Mouse (Mus musculus) liver, adult 2 months (tissue): Measurements from ENCODE around the gene Zfp575. TPM values are rescaled to one million over a fixed set of nuclear protein-coding genes. Genes with fewer than 3 reads are reported as not detected.

Experiments used
- DNase-seq: peaks from one replicate; pipeline ENCODE4 v3.0.0-alpha.2; 2011; ENCODE audit warnings: low read depth, low spot score; ENCODE audit errors: extremely low read depth
- H3K27ac ChIP-seq: fragments of 200-500 bp; replicated peaks from 2 replicates; pipeline ENCODE4 v1.5.1; 2012; ENCODE audit warnings: low read depth, mild to moderate bottlenecking, control low read depth, inconsistent platforms, low read length; ENCODE audit not compliant: insufficient read depth
- H3K27me3 ChIP-seq: fragments of 200-500 bp; 2 replicates; pipeline ENCODE4 v1.6.1; 2012; ENCODE audit warnings: mild to moderate bottlenecking, moderate library complexity, low read length, inconsistent platforms; ENCODE audit not compliant: control insufficient read depth, insufficient read depth
- H3K36me3 ChIP-seq: fragments of 200-500 bp; 2 replicates; pipeline ENCODE4 v1.6.1; 2012; ENCODE audit warnings: low read length, inconsistent platforms; ENCODE audit not compliant: control insufficient read depth, insufficient read depth
- H3K4me1 ChIP-seq: fragments of 200-500 bp; 2 replicates; pipeline ENCODE4 v1.6.1; 2011; ENCODE audit warnings: low read length; ENCODE audit not compliant: control insufficient read depth, insufficient read depth
- H3K4me3 ChIP-seq: fragments of 200-500 bp; 2 replicates; pipeline ENCODE4 v1.5.1; 2011; ENCODE audit warnings: low read depth, mild to moderate bottlenecking, control low read depth, low read length, moderate library complexity; ENCODE audit not compliant: insufficient read depth
- H3K79me2 ChIP-seq: fragments of 200-500 bp; 2 replicates; pipeline ENCODE4 v1.6.1; 2012; ENCODE audit warnings: inconsistent platforms, mild to moderate bottlenecking, low read length, moderate library complexity; ENCODE audit not compliant: control insufficient read depth, insufficient read depth
- H3K9ac ChIP-seq: fragments of 200-500 bp; 2 replicates; pipeline ENCODE4 v1.6.1; 2012; ENCODE audit warnings: low read depth, mild to moderate bottlenecking, control low read depth, inconsistent platforms, low read length
- CTCF ChIP-seq: fragments of 200-500 bp; IDR thresholded peaks from 2 replicates; pipeline ENCODE4 v1.5.1; 2011; ENCODE audit warnings: low read depth, low read length, control low read depth
- POLR2A ChIP-seq: fragments of 200-500 bp; IDR thresholded peaks from 2 replicates; pipeline ENCODE4 v1.6.1; 2011; ENCODE audit warnings: low read length, control low read depth; ENCODE audit not compliant: insufficient read depth; ENCODE audit errors: extremely low read depth
- WGBS: fragments of 180-500 bp; shearing (Covaris S2); methylation state at CpG from one replicate; pipeline ENCODE4 v1.1.7; 2018; 5-methylcytosine and 5-hydroxymethylcytosine counted together
- polyA plus RNA-seq: library from polyadenylated mRNA; depleted of rRNA; stranded (reverse); fragments of >200 nt; gene quantifications from 2 replicates; pipeline ENCODE4 v1.2.3, GENCODE M21; 2012
- total RNA-seq: library from RNA; depleted of rRNA; stranded (reverse); fragments of >200 nt; gene quantifications from 2 replicates; pipeline ENCODE4 v1.2.3, GENCODE M21; 2014

Gene Zfp575
- total and polyA plus RNA-seq, 2 experiments: not detected

GRCm38 (mm10) chr7:24614816-24615215 lies 27.4 kb upstream of the Zfp575 start:
- TF ChIP-seq POLR2A: no peak
- TF ChIP-seq CTCF: no peak
- no peaks in the 10 kb centered on the region for H3K4me1 ChIP-seq
- H3K79me2 ChIP-seq: peaks cover 10% of the 10 kb centered on the region; the same call in 1 of the 2 replicates
- DNase-seq: no peak
- H3K36me3 ChIP-seq: peaks cover 12% of the 10 kb centered on the region
- H3K9ac ChIP-seq: no peak overlapping the region
- no peak overlapping the region for H3K27ac ChIP-seq
- 83% methylated on average over 13 of the region's 13 CpGs for WGBS
- no peaks in the 10 kb centered on the region for H3K27me3 ChIP-seq
- H3K4me3 ChIP-seq: no peak overlapping the region

GRCm38 (mm10) chr7:24612308-24612910 lies 25.0 kb upstream of the Zfp575 start:
- Histone ChIP-seq H3K27ac (no peak overlapping the region), H3K4me3 (no peak overlapping the region), H3K9ac (no peak overlapping the region), H3K36me3 (peaks cover 6% of the 10 kb centered on the region), H3K27me3 (no peaks in the 10 kb centered on the region), H3K4me1 (peaks cover 6% of the 10 kb centered on the region), H3K79me2 (peaks cover 10% of the 10 kb centered on the region; the same call in 1 of the 2 replicates)
- no peak for TF ChIP-seq CTCF
- TF ChIP-seq POLR2A: no peak
- DNase-seq: no peak
- WGBS: 72% methylated on average over 27 of the region's 27 CpGs

- TF ChIP-seq CTCF: no peak
- no peak for TF ChIP-seq POLR2A
- Histone ChIP-seq H3K4me1 (peaks cover 6% of the 10 kb centered on the region), H3K27me3 (no peaks in the 10 kb centered on the region), H3K9ac (peak overlapping the region; percentile 83), H3K36me3 (peaks cover 6% of the 10 kb centered on the region), H3K27ac (no peak overlapping the region), H3K79me2 (peaks cover 10% of the 10 kb centered on the region; the same call in 1 of the 2 replicates), H3K4me3 (peak overlapping the region; percentile 90)
- WGBS: 18% methylated on average over 7 of the region's 7 CpGs
- no peak for DNase-seq
These were observed 24.3 kb upstream of the Zfp575 start for GRCm38 (mm10) chr7:24611709-24612108.

GRCm38 (mm10) chr7:24610879-24611494 lies 23.5 kb upstream of the Zfp575 start:
- Histone ChIP-seq H3K9ac (peak overlapping the region; percentile 83), H3K4me1 (peaks cover 6% of the 10 kb centered on the region), H3K27ac (peak overlapping the region; percentile 87), H3K4me3 (peak overlapping the region; percentile 90), H3K79me2 (peaks cover 10% of the 10 kb centered on the region; the same call in 1 of the 2 replicates), H3K27me3 (no peaks in the 10 kb centered on the region), H3K36me3 (peaks cover 3% of the 10 kb centered on the region; the same call in 1 of the 2 replicates)
- peak; percentile 86 for DNase-seq
- WGBS: under 1% methylated on average over 36 of the region's 36 CpGs
- no peak for TF ChIP-seq CTCF
- TF ChIP-seq POLR2A: peak; percentile 77; the same call in 1 of the 2 replicates

- Histone ChIP-seq H3K4me3 (peak within 1 kb of the TSS; percentile 90), H3K27me3 (no peaks in the 10 kb centered on the region), H3K36me3 (peaks cover 3% of the 10 kb centered on the region; the same call in 1 of the 2 replicates), H3K4me1 (peaks cover 10% of the 10 kb centered on the region), H3K9ac (peak within 1 kb of the TSS; percentile 83), H3K79me2 (peaks cover 10% of the 10 kb centered on the region; the same call in 1 of the 2 replicates), H3K27ac (peak within 1 kb of the TSS; percentile 87)
- TF ChIP-seq CTCF (no peak), POLR2A (0 out of 2 replicates have a peak, but pooled peaks have one; percentile 18)
- 2% methylated on average over 27 of the region's 27 CpGs for WGBS
- DNase-seq: peak; percentile 71
These were observed 22.9 kb upstream of the Zfp575 start, which contains the start of gene Phldb3 for GRCm38 (mm10) chr7:24610144-24610878. Gene Phldb3, plus strand, starts transcription at chr7:24610763.
